Mouse (Mus musculus): Measurements from ENCODE around the gene Nav3. TPM values are rescaled to one million over a fixed set of nuclear protein-coding genes. Genes with fewer than 3 reads are reported as not detected.

The Nav3 gene
- polyA plus RNA-seq (2015; fragmentation: Illumina TruSeq; extraction: RNeasy Lipid Tissue Mini Kit (QIAGEN cat#74804); ENCODE audit: insufficient read depth, low replicate concordance) = 1.4 TPM

DNA sequence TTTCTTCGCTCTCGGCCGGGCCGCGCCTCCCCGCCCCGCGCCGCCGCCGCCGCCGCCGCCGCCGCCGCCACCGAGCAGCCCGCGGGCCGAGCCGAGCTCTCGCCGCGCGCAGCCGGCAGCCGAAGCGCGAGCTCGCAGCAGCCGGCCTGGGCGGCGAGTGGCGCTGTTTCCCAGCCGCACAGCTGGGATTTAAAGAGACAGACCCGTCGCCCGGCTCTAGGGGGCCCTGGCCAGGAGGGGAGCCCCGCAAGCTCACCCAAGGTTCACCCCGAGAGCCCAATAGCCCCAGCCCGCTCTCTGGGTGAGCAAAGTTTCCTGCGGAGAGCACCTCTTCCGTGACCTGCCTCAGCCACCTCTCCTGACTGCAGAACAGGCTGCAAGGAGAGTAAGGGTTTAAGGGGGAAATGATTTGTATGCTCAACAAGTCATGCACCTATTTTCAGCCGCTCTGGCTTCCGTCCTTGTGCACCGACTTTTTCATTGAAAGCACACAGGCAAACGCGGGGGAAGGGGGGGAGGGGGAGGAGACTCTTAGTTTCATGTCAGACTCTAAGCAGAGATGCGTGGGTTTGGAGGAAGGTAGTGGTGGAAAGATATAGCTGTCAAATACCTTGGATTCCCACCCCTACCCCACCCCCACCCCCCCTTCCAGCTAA is at the start of gene Nav3:
Nav3 (minus strand) TSS at position 367 of the 656 bp plus-strand sequence.

